Mouse (Mus musculus) lung, postnatal 36 days (tissue): ENCODE measurements at regions not wholly inside any gene's neighbourhood (a gene's known extent, or its start where the extent isn't known, plus 50 kb on each side); places are given as distances from the start of the nearest gene placed in this dataset.

Source experiments
- DNase-seq: peaks from one replicate; pipeline ENCODE4 v3.0.0; 2022; ENCODE audit warnings: mixed read lengths

DNA sequence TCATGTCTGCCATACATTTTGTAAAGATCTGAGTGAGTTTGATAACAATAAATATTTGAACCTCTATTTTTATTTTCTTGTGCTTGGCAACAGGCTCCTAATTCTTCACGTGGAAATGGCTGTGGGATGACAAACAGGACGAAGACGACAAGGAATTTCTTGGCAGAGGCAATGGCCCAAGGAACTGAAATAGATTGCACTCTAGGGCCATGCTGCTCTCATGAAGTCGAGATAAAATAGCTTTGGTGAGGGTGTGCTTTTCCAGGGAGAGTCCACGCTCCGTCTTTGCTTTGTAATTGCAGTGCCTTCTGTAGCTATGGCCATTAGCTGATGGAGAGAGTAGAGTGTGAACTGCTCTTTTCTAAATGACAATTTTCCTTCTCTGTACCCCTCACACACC is 50.9 kb upstream of the 1810046K07Rik start:
- no peak for DNase-seq

DNA sequence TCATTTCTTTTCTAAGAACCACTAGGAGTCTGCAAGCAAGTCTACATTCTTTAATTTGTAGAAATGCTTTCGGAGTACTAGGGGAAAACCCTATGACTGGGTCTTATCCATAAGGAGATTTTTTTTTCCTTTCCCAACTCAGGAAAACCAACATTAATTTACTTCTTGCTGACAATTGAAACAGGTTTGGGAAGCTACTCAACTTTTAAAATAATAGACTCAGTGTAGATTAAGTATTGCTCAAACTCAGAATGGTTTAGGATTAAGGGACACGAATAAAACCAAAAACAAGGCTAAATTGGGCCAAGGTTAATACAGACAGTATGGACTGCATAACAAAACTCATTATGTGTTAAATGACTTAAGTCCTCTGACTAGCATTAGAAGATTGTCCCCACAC is 65.2 kb upstream of the 1810046K07Rik start:
- DNase-seq = no peak

DNA sequence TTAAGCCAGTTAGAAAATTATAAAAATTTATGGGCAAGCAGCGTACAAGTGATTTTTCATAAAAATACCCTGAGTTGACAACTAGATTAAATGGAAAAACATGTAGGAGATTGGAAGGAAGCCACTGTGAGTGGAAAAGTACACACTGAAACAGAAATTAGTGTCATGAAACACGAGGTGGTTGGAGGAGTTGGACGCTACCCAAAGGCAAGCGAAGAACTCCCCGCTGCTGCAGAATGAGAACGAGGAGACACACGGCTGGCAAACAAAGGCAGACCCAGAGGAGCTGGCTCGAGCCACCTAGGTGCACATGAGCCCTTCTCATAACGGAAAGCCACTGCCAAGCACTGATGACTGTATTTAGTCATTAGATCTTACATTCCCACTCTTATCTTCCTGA is 65.7 kb upstream of the 1810046K07Rik start:
- peak; percentile 47 for DNase-seq

GRCm38 (mm10) chr9:51396801-51397200 is 68.1 kb upstream of the 1810046K07Rik start:
- no peak for DNase-seq

DNA sequence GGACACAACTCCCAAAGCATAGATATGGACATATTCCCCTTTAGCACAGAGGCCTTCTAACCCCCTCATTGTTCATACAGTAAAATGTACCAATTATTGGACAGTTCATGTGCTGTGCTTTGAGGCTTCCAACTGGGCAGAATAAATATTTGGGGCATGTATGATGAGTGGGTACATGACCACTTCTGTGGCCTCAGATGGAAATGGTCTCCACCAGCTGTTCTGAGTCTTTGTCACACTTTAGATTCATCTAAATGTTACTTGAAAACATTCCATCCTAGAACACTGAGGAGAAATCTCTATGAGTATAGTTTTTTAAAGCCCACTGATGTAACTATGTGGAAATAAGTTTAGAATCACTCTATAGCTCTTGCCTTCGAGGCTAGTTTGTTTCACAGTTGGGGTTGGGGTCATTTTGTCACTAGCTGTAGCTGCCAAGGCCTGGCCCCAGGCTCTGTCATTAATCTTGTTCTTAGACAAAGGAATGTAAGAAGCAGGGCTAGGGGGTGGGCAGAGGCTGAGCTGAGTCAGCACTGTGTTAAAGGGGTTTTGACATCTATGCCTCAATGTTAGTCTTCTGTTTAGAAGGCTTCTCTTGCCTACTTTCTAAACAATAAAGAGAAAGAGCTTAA is 69.0 kb upstream of the 1810046K07Rik start:
- DNase-seq = peak; percentile 2

DNA sequence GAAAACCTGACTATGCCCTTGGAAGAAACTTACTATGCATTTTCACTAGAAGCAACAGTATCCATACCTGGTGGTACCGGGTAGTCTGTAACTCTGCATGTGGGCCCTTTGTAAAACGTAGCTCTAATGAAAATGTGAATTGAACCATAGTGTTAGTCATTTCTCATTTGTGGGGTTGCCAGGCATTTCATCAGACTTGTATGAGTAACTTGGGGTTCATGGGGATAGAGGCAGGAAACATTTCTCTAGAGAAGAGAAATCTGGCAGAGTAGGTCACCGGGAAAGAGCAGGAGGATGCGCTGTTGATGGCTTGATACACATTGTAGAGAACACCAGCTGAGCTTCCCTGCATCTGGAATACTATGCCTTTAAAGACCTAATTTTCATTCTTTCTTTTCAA is 70.2 kb upstream of the 1810046K07Rik start:
- no peak for DNase-seq

- DNase-seq = no peak
Measured at GRCm38 (mm10) chr9:51399356-51399755, 70.6 kb upstream of the 1810046K07Rik start.

DNA sequence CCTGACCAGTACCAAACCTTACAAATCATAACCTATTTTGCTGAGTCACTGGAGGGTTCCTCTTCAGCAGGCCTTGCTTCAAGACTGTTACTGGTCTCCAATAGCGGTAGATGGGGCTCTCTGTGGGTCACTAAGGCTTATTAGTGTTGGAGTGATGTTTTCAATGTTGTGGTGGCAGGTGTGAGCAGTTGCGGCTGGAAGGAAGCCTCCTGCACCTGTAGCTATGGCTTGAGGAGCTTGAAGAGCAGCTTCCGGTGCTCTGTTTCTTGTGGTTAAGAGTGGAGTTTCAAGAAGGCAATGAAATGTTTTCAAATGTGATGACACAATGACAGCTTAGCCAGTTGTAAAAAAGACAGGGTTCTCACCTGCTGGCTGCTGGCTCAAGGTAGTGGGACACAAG is 73.1 kb upstream of the 1810046K07Rik start:
- DNase-seq = no peak

- DNase-seq = peak; percentile 44
Measured at GRCm38 (mm10) chr9:51407978-51408377, 79.3 kb upstream of the 1810046K07Rik start.

DNA sequence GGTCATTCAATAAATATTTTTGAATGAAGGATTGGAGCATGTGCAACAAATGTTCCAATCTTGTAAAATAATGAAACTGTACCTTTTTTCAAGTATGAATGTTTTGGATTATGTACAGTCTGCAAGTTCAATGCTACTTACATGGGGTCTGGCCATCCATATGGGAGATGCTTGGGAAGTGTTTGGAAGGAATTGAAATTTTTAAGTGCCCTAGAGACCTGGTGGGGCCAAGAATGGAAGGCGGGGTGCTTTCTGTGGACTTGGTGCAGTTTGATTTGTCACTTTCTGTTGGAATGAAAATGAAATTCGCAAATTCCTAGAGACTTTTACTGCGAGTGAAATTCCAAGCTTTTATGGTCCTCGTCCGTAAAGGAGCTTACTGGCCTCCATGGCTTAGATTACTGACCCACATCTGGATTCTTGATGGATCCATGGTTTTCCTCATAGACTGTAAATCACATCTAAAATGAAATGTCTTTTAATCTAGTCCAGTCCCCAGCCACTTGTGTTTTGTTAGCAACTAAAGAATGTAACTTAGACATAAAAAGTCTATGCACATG is 90.3 kb upstream of the 1810046K07Rik start:
- DNase-seq = no peak

DNA sequence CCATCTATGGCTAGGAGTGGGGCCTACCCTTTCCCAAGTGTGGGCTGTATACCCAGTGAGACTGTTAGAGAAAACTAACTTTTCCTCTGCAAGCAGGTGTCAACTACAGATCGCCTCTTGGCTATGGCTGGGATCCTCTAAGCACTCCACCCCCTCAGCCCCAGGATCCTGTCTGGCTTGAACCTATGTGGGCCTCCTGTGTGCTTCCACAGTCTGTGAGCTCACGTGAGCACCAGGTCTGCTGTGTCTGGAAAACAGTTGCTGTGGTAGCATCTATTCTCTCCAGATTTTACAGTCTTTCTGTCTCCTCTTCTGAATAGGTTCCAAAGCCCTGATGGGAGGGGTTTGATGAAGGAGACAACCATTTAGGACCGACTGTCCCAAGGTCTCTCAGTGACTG is 93.8 kb upstream of the 1810046K07Rik start:
- no peak for DNase-seq

DNA sequence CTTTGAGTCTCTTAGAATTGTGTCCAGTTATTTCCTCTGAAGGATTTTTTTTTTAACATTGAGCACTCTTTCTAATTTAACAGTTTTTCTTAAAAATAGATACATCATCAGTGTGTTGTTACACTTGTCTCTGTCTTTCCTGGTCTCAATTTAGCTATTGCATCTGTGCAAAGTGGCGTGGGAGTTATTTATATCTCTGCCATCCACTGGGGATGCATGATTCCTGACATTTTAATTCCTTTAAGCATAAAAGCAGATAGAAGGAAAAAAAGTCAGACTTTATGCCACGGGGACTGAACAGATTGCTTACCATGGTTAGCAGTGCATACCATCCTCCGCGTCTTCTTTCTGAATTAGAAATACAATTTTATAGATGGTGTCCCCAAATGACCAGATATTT is 94.6 kb upstream of the 1810046K07Rik start:
- no peak for DNase-seq

GRCm38 (mm10) chr9:51430426-51430825 is 101.7 kb upstream of the 1810046K07Rik start:
- DNase-seq = no peak

- no peak for DNase-seq
Measured at GRCm38 (mm10) chr9:51437130-51437529, 108.4 kb upstream of the 1810046K07Rik start.

GRCm38 (mm10) chr9:51441773-51442381 is 113.2 kb upstream of the 1810046K07Rik start:
- DNase-seq = no peak

DNA sequence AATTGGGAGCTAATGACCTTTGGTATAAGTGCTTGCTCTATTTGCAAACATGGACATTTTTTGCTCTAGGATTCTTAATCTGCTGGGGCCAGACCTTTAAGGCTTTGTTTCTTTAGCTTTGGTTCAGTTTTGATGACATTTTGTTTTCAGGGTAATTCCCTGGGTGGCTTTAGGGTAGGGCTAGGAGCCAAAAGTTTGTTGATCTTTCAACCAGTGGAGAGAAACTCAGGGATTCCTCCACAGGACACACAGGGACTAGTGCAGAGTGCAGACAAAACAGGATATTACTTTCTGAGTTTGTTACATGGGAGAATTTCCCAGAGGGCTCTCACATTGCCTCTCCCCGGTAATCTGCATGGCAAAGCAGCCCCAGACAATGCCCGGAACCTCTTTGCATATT is 127.0 kb upstream of the 1810046K07Rik start:
- DNase-seq = no peak

GRCm38 (mm10) chr9:51462463-51463024 is 133.8 kb upstream of the 1810046K07Rik start:
- DNase-seq = no peak

- no peak for DNase-seq
Measured at GRCm38 (mm10) chr9:51470031-51470430, 141.3 kb upstream of the 1810046K07Rik start.

DNA sequence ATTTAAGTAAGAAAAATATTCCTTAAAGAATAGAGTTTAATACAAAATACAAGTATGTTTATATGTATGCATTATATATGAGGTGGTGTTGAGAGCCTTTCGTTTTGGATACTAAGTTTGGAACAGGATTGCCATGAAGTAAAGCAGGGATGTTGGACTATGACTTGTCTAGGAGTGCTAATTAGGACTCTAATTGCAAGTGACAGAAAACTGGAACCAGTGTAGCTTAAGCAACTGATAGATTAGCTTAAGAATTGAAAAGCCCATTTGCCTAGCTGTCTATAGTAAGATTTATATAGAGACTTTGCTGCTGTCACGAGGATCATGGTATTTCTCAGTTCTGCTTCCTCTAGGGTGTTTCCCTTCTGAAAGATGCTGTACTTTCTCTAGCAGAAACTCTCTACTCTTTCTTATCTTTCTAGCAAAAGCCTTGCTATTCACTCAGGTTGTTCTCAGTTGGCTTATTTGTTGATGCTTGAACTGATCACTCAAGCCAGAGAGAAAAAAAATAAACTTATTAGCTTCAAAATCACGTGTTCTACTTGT is 147.9 kb upstream of the 1810046K07Rik start:
- no peak for DNase-seq

- DNase-seq = peak; percentile 22
Measured at GRCm38 (mm10) chr9:51487840-51488239, 159.1 kb upstream of the 1810046K07Rik start.

- no peak for DNase-seq
Measured at GRCm38 (mm10) chr9:51507265-51507913, 178.7 kb upstream of the 1810046K07Rik start.

DNA sequence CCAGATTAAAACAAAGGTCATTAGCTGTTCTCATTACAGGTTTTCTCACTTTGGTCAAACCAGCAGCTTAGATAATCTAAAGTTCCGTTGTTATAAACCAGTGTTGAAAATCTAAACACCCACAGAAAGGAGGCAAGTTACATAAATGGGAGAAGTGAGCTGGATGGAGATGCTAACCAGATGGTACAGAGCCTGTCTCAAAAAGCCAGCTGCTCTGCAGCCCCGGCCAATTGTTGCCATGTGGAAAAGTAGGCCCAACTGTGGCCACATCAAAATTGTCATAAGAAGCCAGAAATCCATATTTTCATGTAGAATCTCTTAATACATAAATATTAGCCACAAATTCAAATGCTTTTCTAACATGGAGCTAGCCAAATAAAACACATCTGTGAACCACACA is 188.9 kb upstream of the 1810046K07Rik start:
- DNase-seq = peak; percentile 39

DNA sequence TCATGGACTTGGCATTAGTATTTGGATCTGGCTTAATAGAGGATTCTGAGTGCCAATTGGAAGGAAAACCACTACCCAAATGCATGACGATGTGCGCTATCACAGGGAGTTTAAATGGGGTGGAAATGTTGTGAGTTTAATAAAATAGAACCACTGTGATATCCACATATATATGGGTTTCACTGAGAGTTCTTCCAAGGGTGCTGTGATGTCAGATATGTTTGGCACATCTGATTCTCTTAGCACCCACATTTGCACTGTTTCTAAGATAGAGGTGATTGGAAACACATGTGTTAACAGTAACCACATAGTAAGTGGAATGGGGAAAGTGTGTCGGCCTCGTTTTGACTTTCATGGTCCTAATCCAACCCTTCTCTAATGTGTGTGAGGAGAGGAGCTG is 189.7 kb upstream of the 1810046K07Rik start:
- peak; percentile 28 for DNase-seq
